Mouse (Mus musculus) CD4-positive, CD25-positive, alpha-beta regulatory T cell (primary cell): Measurements from ENCODE around the gene BC017158. TPM values are rescaled to one million over a fixed set of nuclear protein-coding genes. Genes with fewer than 3 reads are reported as not detected.

Source experiments
- polyA plus RNA-seq: library from polyadenylated mRNA; unstranded; fragments of 100-300 nt; shearing (Covaris generic); gene quantifications from one replicate; pipeline ENCODE4 v1.2.1, GENCODE M21; 2017

Gene BC017158
- 35.8 TPM for polyA plus RNA-seq

GRCm38 (mm10) chr7:128297617-128298480, at the start of gene BC017158:
Gene BC017158, minus strand, starts transcription at chr7:128298170.

GRCm38 (mm10) chr7:128265411-128265810, 32.6 kb downstream of the BC017158 start, which contains the start of gene Slc5a2:
Gene Slc5a2, plus strand, starts transcription at chr7:128265657.

GRCm38 (mm10) chr7:128246496-128247391, 51.2 kb downstream of the BC017158 start, which contains the start of gene Tgfb1i1:
Gene Tgfb1i1, plus strand, starts transcription at chr7:128246812.

GRCm38 (mm10) chr7:128237927-128238778, 59.8 kb downstream of the BC017158 start, which contains the start of gene 9130023H24Rik:
Gene 9130023H24Rik, minus strand, starts transcription at chr7:128238031.

GRCm38 (mm10) chr7:128236856-128237592, 60.9 kb downstream of the BC017158 start, which contains the start of gene Armc5:
Gene Armc5, plus strand, starts transcription at chr7:128237342.

Other genes with a start within 250 kb of the BC017158 start
- gene Itgam, start 235.5 kb downstream of the BC017158 start, polyA plus RNA-seq: 0.92 TPM
- not detected for gene Gm49368, start 235.5 kb downstream of the BC017158 start, polyA plus RNA-seq
- gene Itgax, start 168.6 kb downstream of the BC017158 start, polyA plus RNA-seq: 0.56 TPM
- gene Itgad, start 143.8 kb downstream of the BC017158 start, polyA plus RNA-seq: 1.5 TPM
- not detected for gene Cox6a2, start 91.8 kb downstream of the BC017158 start, polyA plus RNA-seq
- 23.1 TPM for gene Armc5, start 60.8 kb downstream of the BC017158 start, polyA plus RNA-seq
- gene 9130023H24Rik, start 60.1 kb downstream of the BC017158 start, polyA plus RNA-seq: 2.6 TPM
- 1.6 TPM for gene Tgfb1i1, start 51.4 kb downstream of the BC017158 start, polyA plus RNA-seq
- gene Slc5a2, start 32.5 kb downstream of the BC017158 start, polyA plus RNA-seq: 0.48 TPM
- gene Rgs10, start 120.6 kb upstream of the BC017158 start, polyA plus RNA-seq: 432 TPM
- gene Tial1, start 163.5 kb upstream of the BC017158 start, polyA plus RNA-seq: 45.9 TPM
- 6.7 TPM for gene Bag3, start 225.4 kb upstream of the BC017158 start, polyA plus RNA-seq